In genomic region chr11:75190371-75190724, GRCm38 (mm10) we compare ENCODE assay signal across 8 mouse cellular contexts. TPM values are rescaled to one million over a fixed set of nuclear protein-coding genes. Genes with fewer than 3 reads are reported as not detected.
A peak's percentile ranks its signal among the peaks of the same experiment; 100 is the strongest.
DNase-seq lines count a peak whose midpoint lies in the region; ATAC-seq and TF ChIP-seq lines count a peak whose summit lies in the region.

No protein-coding gene starts in this region.

- no peak for TF ChIP-seq CTCF in embryonic fibroblast, embryonic 13.5 days (IDR thresholded peaks at IDR 0.05; ENCODE audit: borderline replicate concordance, insufficient read depth, low read length)
- peak; percentile 51 for TF ChIP-seq CTCF in liver, postnatal 0 days (IDR thresholded peaks at IDR 0.05; ENCODE audit: low read depth)

- H3K4me1 ChIP-seq in embryonic fibroblast, embryonic 13.5 days (ENCODE audit: control insufficient read depth, insufficient read depth, low read length): peaks cover 2% of the 10 kb centered on the region; the same call in 1 of the 2 replicates
- peaks cover 34% of the 10 kb centered on the region for H3K4me1 ChIP-seq in heart, embryonic 11.5 days (ENCODE audit: control insufficient read depth, insufficient read depth, low read length)
- H3K4me1 ChIP-seq in kidney, embryonic 15.5 days: peaks cover 51% of the 10 kb centered on the region
- H3K4me1 ChIP-seq in liver, postnatal 0 days (ENCODE audit: insufficient read depth): peaks cover 29% of the 10 kb centered on the region
- peaks cover 32% of the 10 kb centered on the region for H3K4me1 ChIP-seq in neural tube, embryonic 12.5 days

- peak; percentile 76 for TF ChIP-seq POLR2A in embryonic fibroblast, embryonic 13.5 days (IDR thresholded peaks at IDR 0.05; ENCODE audit: low read depth, low read length)

- no peaks in the 10 kb centered on the region for H3K36me3 ChIP-seq in heart, embryonic 11.5 days (ENCODE audit: control insufficient read depth, insufficient read depth, low read length)
- H3K36me3 ChIP-seq in kidney, embryonic 15.5 days: no peaks in the 10 kb centered on the region
- 0 out of 2 replicates have a peak, but pooled peaks cover under 1% of the 10 kb centered on the region for H3K36me3 ChIP-seq in liver, postnatal 0 days (replicated peaks; ENCODE audit: insufficient read depth, low read length)
- H3K36me3 ChIP-seq in neural tube, embryonic 12.5 days: no peaks in the 10 kb centered on the region

- H3K27ac ChIP-seq in embryonic fibroblast, embryonic 13.5 days (ENCODE audit: insufficient read depth, low read length): no peak overlapping the region
- peak overlapping the region; percentile 41; the same call in 1 of the 2 replicates for H3K27ac ChIP-seq in heart, embryonic 11.5 days (ENCODE audit: low read depth, low read length)
- H3K27ac ChIP-seq in kidney, embryonic 15.5 days: peak overlapping the region; percentile 55
- H3K27ac ChIP-seq in liver, postnatal 0 days (ENCODE audit: low read depth): peak overlapping the region; percentile 73
- H3K27ac ChIP-seq in neural tube, embryonic 12.5 days: no peak overlapping the region

- under 1% methylated on average over 24 of the region's 24 CpGs for WGBS in heart, embryonic 11.5 days (ENCODE audit: insufficient replicate concordance)
- WGBS in kidney, embryonic 15.5 days: under 1% methylated on average over 24 of the region's 24 CpGs
- WGBS in liver, postnatal 0 days (ENCODE audit: insufficient replicate concordance): under 1% methylated on average over 24 of the region's 24 CpGs
- under 1% methylated on average over 24 of the region's 24 CpGs for WGBS in neural tube, embryonic 12.5 days

- peak overlapping the region; percentile 87 for H3K4me2 ChIP-seq in heart, embryonic 11.5 days
- peak overlapping the region; percentile 86 for H3K4me2 ChIP-seq in kidney, embryonic 15.5 days
- H3K4me2 ChIP-seq in liver, postnatal 0 days (ENCODE audit: low read depth, low read length): peak overlapping the region; percentile 93
- H3K4me2 ChIP-seq in neural tube, embryonic 12.5 days (replicated peaks): peak overlapping the region; percentile 89

- H3K27me3 ChIP-seq in heart, embryonic 11.5 days (ENCODE audit: control insufficient read depth, insufficient read depth, low read length): peaks cover 32% of the 10 kb centered on the region
- H3K27me3 ChIP-seq in kidney, embryonic 15.5 days: peaks cover 40% of the 10 kb centered on the region
- H3K27me3 ChIP-seq in liver, postnatal 0 days (ENCODE audit: insufficient read depth, low read length): peaks cover 28% of the 10 kb centered on the region
- peaks cover 44% of the 10 kb centered on the region for H3K27me3 ChIP-seq in neural tube, embryonic 12.5 days (replicated peaks)

- peak; percentile 82 for ATAC-seq in CD4-positive, CD25-positive, alpha-beta regulatory T cell, adult 4 months
- ATAC-seq in heart, embryonic 11.5 days (replicated peaks; ENCODE audit: insufficient number of reproducible peaks, low FRiP score, low TSS enrichment): peak; percentile 71
- ATAC-seq in kidney, embryonic 15.5 days (replicated peaks; ENCODE audit: low FRiP score): peak; percentile 75
- ATAC-seq in liver, postnatal 0 days: peak; percentile 84
- ATAC-seq in neural tube, embryonic 12.5 days (ENCODE audit: low FRiP score, low read depth): peak; percentile 67

- TF ChIP-seq EP300 in liver, postnatal 0 days (IDR thresholded peaks at IDR 0.05; ENCODE audit: low read depth): 0 out of 2 replicates have a peak, but pooled peaks have one; percentile 8

- DNase-seq in brain, adult 2 months (ENCODE audit: low read depth, low spot score): peak; percentile 95
- DNase-seq in liver, postnatal 0 days: peak; percentile 88
- DNase-seq in telencephalon, adult 2 months (ENCODE audit: low read depth, low spot score): peak; percentile 85

- H3K9ac ChIP-seq in heart, embryonic 11.5 days (ENCODE audit: low read depth, low read length): peak overlapping the region; percentile 82
- peak overlapping the region; percentile 64 for H3K9ac ChIP-seq in kidney, embryonic 15.5 days
- H3K9ac ChIP-seq in liver, postnatal 0 days (replicated peaks): peak overlapping the region; percentile 69
- peak overlapping the region; percentile 56 for H3K9ac ChIP-seq in neural tube, embryonic 12.5 days

- peak overlapping the region; percentile 77 for H3K4me3 ChIP-seq in embryonic fibroblast, embryonic 13.5 days (ENCODE audit: insufficient read depth, low read length)
- H3K4me3 ChIP-seq in heart, embryonic 11.5 days (ENCODE audit: low read depth, low read length): peak overlapping the region; percentile 87
- peak overlapping the region; percentile 93 for H3K4me3 ChIP-seq in kidney, embryonic 15.5 days (replicated peaks)
- peak overlapping the region; percentile 74 for H3K4me3 ChIP-seq in liver, postnatal 0 days (ENCODE audit: low read depth, low read length)
- peak overlapping the region; percentile 64 for H3K4me3 ChIP-seq in neural tube, embryonic 12.5 days

- H3K9me3 ChIP-seq in heart, embryonic 11.5 days (replicated peaks; ENCODE audit: control insufficient read depth, low read length): no peaks in the 10 kb centered on the region
- H3K9me3 ChIP-seq in kidney, embryonic 15.5 days (replicated peaks): no peaks in the 10 kb centered on the region
- no peaks in the 10 kb centered on the region for H3K9me3 ChIP-seq in liver, postnatal 0 days (ENCODE audit: low read length)
- no peaks in the 10 kb centered on the region for H3K9me3 ChIP-seq in neural tube, embryonic 12.5 days

RNA-seq across cellular contexts. Expression of gene Dph1, which starts 0.7 kb away (rescaled TPM):
- polyA plus RNA-seq in CD4-positive, CD25-positive, alpha-beta regulatory T cell, adult 4 months (2017; shearing (Covaris generic)): 10 to 100 TPM; 11.0 to 20.6 TPM
- polyA plus RNA-seq in embryonic fibroblast, embryonic 13.5 days (2011; ENCODE audit: insufficient read length, low read depth, missing spikeins): 15.7 and 18.7 TPM in 2 replicates
- polyA plus RNA-seq in heart, embryonic 11.5 days (2014; fragmentation: Nextera tagmentation; extraction: Ambion mirVana): 16.5 and 21.0 TPM in 2 replicates
- 24.6 and 26.3 TPM in 2 replicates for polyA plus RNA-seq in kidney, embryonic 15.5 days (2015; fragmentation: Nextera tagmentation; extraction: Ambion mirVana)
- polyA plus RNA-seq in liver, postnatal 0 days (2015; fragmentation: Nextera tagmentation; extraction: Ambion mirVana): 10.9 and 13.0 TPM in 2 replicates
- 16.7 and 18.4 TPM in 2 replicates for polyA plus RNA-seq in neural tube, embryonic 12.5 days (2016; fragmentation: Nextera tagmentation; extraction: Ambion mirVana)

RNA-seq across cellular contexts. Expression of gene Rtn4rl1, which starts 3.2 kb away (rescaled TPM):
- 1 to 10 TPM; 1.5 to 1.8 TPM for polyA plus RNA-seq in CD4-positive, CD25-positive, alpha-beta regulatory T cell, adult 4 months (2017; shearing (Covaris generic))
- polyA plus RNA-seq in embryonic fibroblast, embryonic 13.5 days (2011; ENCODE audit: insufficient read length, low read depth, missing spikeins): 2.1 and 2.7 TPM in 2 replicates
- 12.7 and 16.8 TPM in 2 replicates for polyA plus RNA-seq in heart, embryonic 11.5 days (2014; fragmentation: Nextera tagmentation; extraction: Ambion mirVana)
- 3.4 and 3.6 TPM in 2 replicates for polyA plus RNA-seq in kidney, embryonic 15.5 days (2015; fragmentation: Nextera tagmentation; extraction: Ambion mirVana)
- 1.5 and 2.0 TPM in 2 replicates for polyA plus RNA-seq in liver, postnatal 0 days (2015; fragmentation: Nextera tagmentation; extraction: Ambion mirVana)
- 9.9 and 14.5 TPM in 2 replicates for polyA plus RNA-seq in neural tube, embryonic 12.5 days (2016; fragmentation: Nextera tagmentation; extraction: Ambion mirVana)

RNA-seq across cellular contexts. Expression of gene Ovca2, which starts 11.7 kb away (rescaled TPM):
- polyA plus RNA-seq in CD4-positive, CD25-positive, alpha-beta regulatory T cell, adult 4 months (2017; shearing (Covaris generic)): 10 to 100 TPM; 19.2 to 29.4 TPM
- polyA plus RNA-seq in embryonic fibroblast, embryonic 13.5 days (2011; ENCODE audit: insufficient read length, low read depth, missing spikeins): 20.4 and 28.9 TPM in 2 replicates
- polyA plus RNA-seq in heart, embryonic 11.5 days (2014; fragmentation: Nextera tagmentation; extraction: Ambion mirVana): 23.4 and 24.6 TPM in 2 replicates
- 25.3 and 27.0 TPM in 2 replicates for polyA plus RNA-seq in kidney, embryonic 15.5 days (2015; fragmentation: Nextera tagmentation; extraction: Ambion mirVana)
- 12.4 and 13.6 TPM in 2 replicates for polyA plus RNA-seq in liver, postnatal 0 days (2015; fragmentation: Nextera tagmentation; extraction: Ambion mirVana)
- polyA plus RNA-seq in neural tube, embryonic 12.5 days (2016; fragmentation: Nextera tagmentation; extraction: Ambion mirVana): 23.1 and 23.9 TPM in 2 replicates

RNA-seq across cellular contexts. Expression of gene Hic1, which starts 21.0 kb away (rescaled TPM):
- polyA plus RNA-seq in CD4-positive, CD25-positive, alpha-beta regulatory T cell, adult 4 months (2017; shearing (Covaris generic)): under 1 TPM in 1 of 2 experiments, not detected in 1; 0.36 TPM
- polyA plus RNA-seq in embryonic fibroblast, embryonic 13.5 days (2011; ENCODE audit: insufficient read length, low read depth, missing spikeins): 20.7 and 29.3 TPM in 2 replicates
- 2.5 and 3.0 TPM in 2 replicates for polyA plus RNA-seq in heart, embryonic 11.5 days (2014; fragmentation: Nextera tagmentation; extraction: Ambion mirVana)
- 24.3 and 25.9 TPM in 2 replicates for polyA plus RNA-seq in kidney, embryonic 15.5 days (2015; fragmentation: Nextera tagmentation; extraction: Ambion mirVana)
- polyA plus RNA-seq in liver, postnatal 0 days (2015; fragmentation: Nextera tagmentation; extraction: Ambion mirVana): 1.1 and 1.5 TPM in 2 replicates
- 17.1 and 17.8 TPM in 2 replicates for polyA plus RNA-seq in neural tube, embryonic 12.5 days (2016; fragmentation: Nextera tagmentation; extraction: Ambion mirVana)

Comparison
In these comparisons a context has a peak if more than half of its experiments do, and no peak if none do; other contexts are left out.
1. H3K27ac ChIP-seq: peak in heart, embryonic 11.5 days (single experiment), kidney, embryonic 15.5 days (single experiment) and liver, postnatal 0 days (single experiment); none in embryonic fibroblast, embryonic 13.5 days (single experiment) and neural tube, embryonic 12.5 days (single experiment).
2. Peak in every context shown above with its lines, with median percentiles within 50 percentile points of each other: ATAC-seq, DNase-seq, H3K4me3 ChIP-seq, H3K4me2 ChIP-seq and H3K9ac ChIP-seq.